Comparison of ENCODE assay signal across 8 mouse cellular contexts in the genomic region with DNA sequence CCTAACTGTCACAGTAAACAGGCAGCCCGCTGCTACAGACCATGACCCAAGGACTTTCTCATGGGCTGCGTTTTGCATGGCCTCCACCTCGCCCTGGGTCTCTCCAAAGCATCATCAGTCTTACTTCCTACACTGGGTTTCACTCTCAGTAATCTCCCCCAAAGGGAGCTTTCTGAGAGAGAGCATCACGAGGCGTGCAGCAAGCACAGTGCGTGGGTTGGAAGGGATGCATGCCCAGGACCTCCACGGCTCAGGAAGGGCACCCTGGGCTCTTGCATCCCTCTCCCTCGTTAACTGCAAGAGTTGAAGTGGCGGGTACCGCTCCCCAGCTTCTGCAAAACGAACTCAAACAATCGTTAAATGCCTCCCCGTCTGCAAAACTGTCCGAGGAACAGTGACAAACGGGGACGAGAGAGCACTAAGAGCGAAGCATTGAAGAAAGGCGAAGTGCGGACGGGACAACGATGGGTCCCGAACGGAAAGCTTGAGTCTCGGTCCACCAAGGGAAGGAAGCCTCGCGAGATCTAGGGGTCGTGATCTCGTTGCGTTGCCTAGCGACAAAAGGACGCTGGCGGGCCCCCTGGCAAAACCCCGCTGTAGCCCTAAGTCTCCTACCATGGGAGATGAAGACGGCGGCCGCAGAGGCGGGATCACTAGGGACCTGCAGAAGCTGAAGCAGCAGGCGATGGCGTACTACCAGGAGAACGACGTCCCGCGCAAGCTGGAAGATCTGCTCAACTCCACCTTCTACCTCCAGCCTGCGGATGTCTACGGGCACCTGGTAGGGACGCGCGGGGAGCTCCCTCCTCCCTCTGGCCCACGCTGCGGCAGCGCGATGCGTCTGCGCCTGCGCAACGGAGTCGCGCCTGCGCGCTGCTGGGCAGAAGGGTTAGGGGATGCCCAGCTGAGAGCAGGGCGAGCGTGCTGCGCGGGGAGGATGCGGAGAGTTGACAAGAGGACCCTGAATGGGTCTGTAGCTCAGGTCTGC. TPM values are rescaled to one million over a fixed set of nuclear protein-coding genes. Genes with fewer than 3 reads are reported as not detected.
DNase-seq lines count a peak whose midpoint lies in the region; ATAC-seq lines count a peak whose summit lies in the region.

Gene Eno4, plus strand, starts transcription at position 585 of the 988 bp plus-strand sequence.
Gene Hspa12a, minus strand, starts transcription at position 814 of the 988 bp plus-strand sequence.

- peaks cover 11% of the 10 kb centered on the region for H3K4me1 ChIP-seq in hindbrain, embryonic 16.5 days (ENCODE audit: control insufficient read depth, insufficient read depth, low read depth, low read length)

- no peaks in the 10 kb centered on the region for H3K9me3 ChIP-seq in hindbrain, embryonic 16.5 days (ENCODE audit: control insufficient read depth, low read length)

- H3K4me2 ChIP-seq in hindbrain, embryonic 16.5 days (ENCODE audit: low read length), result peak within 1 kb of the TSS; percentile 99

- peaks cover 8% of the 10 kb centered on the region for H3K27me3 ChIP-seq in hindbrain, embryonic 16.5 days (replicated peaks; ENCODE audit: control insufficient read depth, insufficient read depth, low read length)

- peak within 1 kb of the TSS; percentile 70 for H3K9ac ChIP-seq in hindbrain, embryonic 16.5 days (ENCODE audit: low read depth, low read length)

- WGBS in hindbrain, embryonic 16.5 days, result under 1% methylated on average over 65 of the region's 65 CpGs
- WGBS in macrophage (ENCODE audit: missing documents), result 2% methylated on average over 63 of the region's 65 CpGs

- peak within 1 kb of the TSS; percentile 73 for H3K4me3 ChIP-seq in hindbrain, embryonic 16.5 days (ENCODE audit: low read length)
- H3K4me3 ChIP-seq in macrophage (ENCODE audit: inconsistent target), result peak within 1 kb of the TSS; percentile 56

- H3K36me3 ChIP-seq in hindbrain, embryonic 16.5 days (ENCODE audit: control insufficient read depth, insufficient read depth, low read length), result no peaks in the 10 kb centered on the region
- no peaks in the 10 kb centered on the region for H3K36me3 ChIP-seq in macrophage (ENCODE audit: inconsistent target)

- peak within 1 kb of the TSS; percentile 69; the same call in 1 of the 2 replicates for H3K27ac ChIP-seq in hindbrain, embryonic 16.5 days (ENCODE audit: low read depth, low read length)
- H3K27ac ChIP-seq in macrophage, result no peak within 1 kb of the TSS

- peak; percentile 96 for DNase-seq in R1 (ENCODE audit: low read depth, low spot score)
- peak; percentile 96 to 97 for DNase-seq in cerebellum, postnatal 14 days
- DNase-seq in gastrocnemius, adult 18-20 months (ENCODE audit: low spot score), result peak; percentile 94
- peak; percentile 90 to 95 for DNase-seq in left cerebral cortex, adult 18-20 months (ENCODE audit: low spot score in 2 of 2)
- peak; percentile 95 for DNase-seq in right cerebral cortex, adult 18-20 months
- DNase-seq in urinary bladder, postnatal 10 days (ENCODE audit: low spot score), result peak; percentile 74

- H3K79me2 ChIP-seq in macrophage (ENCODE audit: inconsistent target), result no peaks in the 10 kb centered on the region

- ATAC-seq in hindbrain, embryonic 16.5 days, result peak; percentile 97

RNA-seq across cellular contexts. Expression of gene Eno4, which starts in this region (rescaled TPM):
- not detected for total RNA-seq in gastrocnemius, adult 18-20 months (2021)
- polyA plus RNA-seq in hindbrain, embryonic 16.5 days (2015; fragmentation: Nextera tagmentation; extraction: Ambion mirVana), result 2.1 and 2.2 TPM in 2 replicates
- 1 to 10 TPM; 1.6 to 2.3 TPM for total RNA-seq in left cerebral cortex, adult 18-20 months (2021)
- total RNA-seq in macrophage (2018; cell fraction: chromatin; rRNA removed), result under 1 TPM in 5 of 26 experiments, not detected in 21; 0.29 to 0.50 (median 0.37) TPM
- total RNA-seq in macrophage (2018; cell fraction: cytosol; rRNA removed), result under 1 TPM in 13 of 26 experiments, not detected in 13; 0.05 to 0.26 (median 0.10) TPM
- total RNA-seq in macrophage (2018; cell fraction: nucleus; rRNA removed), result under 1 TPM in 7 of 26 experiments, not detected in 19; 0.17 to 0.96 (median 0.26) TPM
- not detected in 3 replicates for polyA plus RNA-seq in macrophage (2018)

RNA-seq across cellular contexts. Expression of gene Hspa12a, which starts in this region (rescaled TPM):
- 1 to 10 TPM; 4.3 to 4.7 TPM for total RNA-seq in gastrocnemius, adult 18-20 months (2021)
- polyA plus RNA-seq in hindbrain, embryonic 16.5 days (2015; fragmentation: Nextera tagmentation; extraction: Ambion mirVana), result 62.6 and 73.1 TPM in 2 replicates
- 100 to 1,000 TPM; 195 to 201 TPM for total RNA-seq in left cerebral cortex, adult 18-20 months (2021)
- 1 to 10 TPM in 10 of 26 experiments, under 1 TPM in 1, not detected in 15; 0.88 to 2.6 (median 2.0) TPM for total RNA-seq in macrophage (2018; cell fraction: chromatin; rRNA removed)
- total RNA-seq in macrophage (2018; cell fraction: cytosol; rRNA removed), result 1 to 10 TPM in 2 of 26 experiments, under 1 TPM in 14, not detected in 10; 0.12 to 1.4 (median 0.47) TPM
- total RNA-seq in macrophage (2018; cell fraction: nucleus; rRNA removed), result 1 to 10 TPM in 4 of 26 experiments, under 1 TPM in 7, not detected in 15; 0.45 to 2.5 (median 0.90) TPM
- polyA plus RNA-seq in macrophage (2018), result 0.32 TPM in 1 of 3 replicates, not detected in the others

Comparison
In these comparisons a context has a peak if more than half of its experiments do, and no peak if none do; other contexts are left out.
1. RNA of gene Hspa12a (total RNA-seq): 195 to 201 TPM in left cerebral cortex, adult 18-20 months; 4.3 to 4.7 TPM in gastrocnemius, adult 18-20 months; every median in the first group is over 10 times any median in the second.
2. RNA of gene Hspa12a (polyA plus RNA-seq): 62.6 to 73.1 TPM in hindbrain, embryonic 16.5 days; 0.32 TPM in macrophage; every median in the first group is over 10 times any median in the second.
3. Peak in every context shown above with its lines, with median percentiles within 50 percentile points of each other: DNase-seq.